ENCODE assay signal across 11 mouse cellular contexts in the genomic region with DNA sequence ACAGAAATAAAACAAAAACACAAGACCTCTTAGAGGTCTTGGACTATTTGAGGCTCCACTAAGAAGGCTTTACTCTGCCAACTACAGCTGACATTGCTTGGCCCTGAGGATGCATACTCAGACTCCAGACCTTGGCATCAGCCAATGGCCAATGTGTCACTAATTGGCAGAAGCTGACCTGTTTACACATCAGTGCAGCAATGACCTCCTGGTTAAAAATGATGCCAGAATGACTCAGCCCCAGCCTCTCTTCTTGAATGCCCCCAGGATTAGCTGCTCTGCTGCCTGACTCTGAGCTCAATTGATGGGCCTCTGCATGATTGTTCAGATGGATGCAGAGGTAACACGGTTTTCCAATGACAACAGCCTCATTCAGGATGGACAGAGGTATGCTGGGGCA. TPM values are rescaled to one million over a fixed set of nuclear protein-coding genes. Genes with fewer than 3 reads are reported as not detected.
DNase-seq lines count a peak whose midpoint lies in the region.
"Had no signal": no experiment of that assay in that cellular context is flagged by ENCODE, and none has a peak within 500 bp of the region (broad histone marks: within the 10 kb centered on the region; RNA-seq: fewer than 3 reads in every experiment).

No protein-coding gene starts in this region.

- no peak overlapping the region for H3K4me3 ChIP-seq in midbrain, embryonic 10.5 days
- H3K4me3 ChIP-seq: embryonic facial prominence, embryonic 15.5 days had no signal

- H3K27ac ChIP-seq in midbrain, embryonic 10.5 days (replicated peaks): no peak overlapping the region
- H3K27ac ChIP-seq: embryonic facial prominence, embryonic 15.5 days had no signal

- no peaks in the 10 kb centered on the region for H3K36me3 ChIP-seq in midbrain, embryonic 10.5 days
- H3K36me3 ChIP-seq: embryonic facial prominence, embryonic 15.5 days; G1E had no signal

- peak; percentile 82 for DNase-seq in kidney, adult 9 months
- no peak for DNase-seq in kidney, postnatal 14 days
- DNase-seq in Muller cell, postnatal 12 days (ENCODE audit: inconsistent ontology term): peak; percentile 95
- peak; percentile 88 for DNase-seq in adrenal gland, adult 2 months
- peak; percentile 12 for DNase-seq in gastrocnemius, postnatal 10 days
- no peak for DNase-seq in urinary bladder, adult 18-20 months (ENCODE audit: low spot score in 2 of 2)
- DNase-seq in frontal cortex, postnatal 25 days (ENCODE audit: low spot score in 2 of 2): no peak
- DNase-seq in midbrain, embryonic 10.5 days (ENCODE audit: low spot score): no peak

- no peaks in the 10 kb centered on the region for H3K4me1 ChIP-seq in midbrain, embryonic 10.5 days
- H3K4me1 ChIP-seq: embryonic facial prominence, embryonic 15.5 days had no signal

- H3K27me3 ChIP-seq in midbrain, embryonic 10.5 days (ENCODE audit: low read depth, poor library complexity, severe bottlenecking): no peaks in the 10 kb centered on the region
- H3K27me3 ChIP-seq: embryonic facial prominence, embryonic 15.5 days had no signal

- WGBS in midbrain, embryonic 10.5 days: 61% methylated on average over 1 of the region's 1 CpGs

- H3K9me3 ChIP-seq in midbrain, embryonic 10.5 days (replicated peaks): peaks cover 6% of the 10 kb centered on the region; the same call in 1 of the 2 replicates
- H3K9me3 ChIP-seq: embryonic facial prominence, embryonic 15.5 days had no signal

RNA-seq across cellular contexts. Expression of a gene that starts 16.5 kb away (rescaled TPM):
- total RNA-seq in adrenal gland, adult 2 months (2021): 10 to 100 TPM; 60.9 to 61.2 TPM
- 9.0 TPM in 2 replicates for polyA plus RNA-seq in adrenal gland, adult 2 months (2012; rRNA removed)
- total RNA-seq in gastrocnemius, postnatal 10 days (2021): 10 to 100 TPM; 48.0 to 48.8 TPM
- polyA plus RNA-seq in midbrain, embryonic 10.5 days (2016; fragmentation: Nextera tagmentation; extraction: Ambion mirVana): 126 and 136 TPM in 2 replicates

RNA-seq across cellular contexts. Expression of a gene that starts 16.7 kb away (rescaled TPM):
- total RNA-seq in adrenal gland, adult 2 months (2021): 10 to 100 TPM; 33.0 to 37.9 TPM
- 43.3 and 49.6 TPM in 2 replicates for polyA plus RNA-seq in adrenal gland, adult 2 months (2012; rRNA removed)
- total RNA-seq in gastrocnemius, postnatal 10 days (2021): 10 to 100 TPM; 22.3 to 27.8 TPM
- polyA plus RNA-seq in midbrain, embryonic 10.5 days (2016; fragmentation: Nextera tagmentation; extraction: Ambion mirVana): 21.2 and 24.8 TPM in 2 replicates

RNA-seq across cellular contexts. Expression of a gene that starts 23.8 kb away (rescaled TPM):
- total RNA-seq in adrenal gland, adult 2 months (2021): 1 to 10 TPM; 4.6 to 7.5 TPM
- 0.47 and 0.51 TPM in 2 replicates for polyA plus RNA-seq in adrenal gland, adult 2 months (2012; rRNA removed)
- 1 to 10 TPM; 4.8 to 5.5 TPM for total RNA-seq in gastrocnemius, postnatal 10 days (2021)
- not detected in 2 replicates for polyA plus RNA-seq in midbrain, embryonic 10.5 days (2016; fragmentation: Nextera tagmentation; extraction: Ambion mirVana)
- total RNA-seq: G1E had no signal
- polyA plus RNA-seq: embryonic facial prominence, embryonic 15.5 days; G1E; gonadal fat pad, adult 2 months had no signal

RNA-seq across cellular contexts. Expression of a gene that starts 23.8 kb away (rescaled TPM):
- total RNA-seq in adrenal gland, adult 2 months (2021): 10 to 100 TPM; 14.0 to 18.6 TPM
- polyA plus RNA-seq in adrenal gland, adult 2 months (2012; rRNA removed): 61.3 and 69.2 TPM in 2 replicates
- 10 to 100 TPM; 18.3 to 19.6 TPM for total RNA-seq in gastrocnemius, postnatal 10 days (2021)
- 25.7 and 26.6 TPM in 2 replicates for polyA plus RNA-seq in midbrain, embryonic 10.5 days (2016; fragmentation: Nextera tagmentation; extraction: Ambion mirVana)

RNA-seq across cellular contexts. Expression of a gene that starts 48.4 kb away (rescaled TPM):
- 1 to 10 TPM; 5.8 to 8.7 TPM for total RNA-seq in adrenal gland, adult 2 months (2021)
- 4.8 and 5.7 TPM in 2 replicates for polyA plus RNA-seq in adrenal gland, adult 2 months (2012; rRNA removed)
- 1 to 10 TPM; 4.2 to 5.5 TPM for total RNA-seq in gastrocnemius, postnatal 10 days (2021)
- polyA plus RNA-seq in midbrain, embryonic 10.5 days (2016; fragmentation: Nextera tagmentation; extraction: Ambion mirVana): 66.8 and 76.4 TPM in 2 replicates

Comparison
In these comparisons a context has a peak if more than half of its experiments do, and no peak if none do; other contexts are left out.
1. DNase-seq: peak in kidney, adult 9 months (single experiment), Muller cell, postnatal 12 days (single experiment), adrenal gland, adult 2 months (single experiment) and gastrocnemius, postnatal 10 days (single experiment); none in kidney, postnatal 14 days (single experiment), urinary bladder, adult 18-20 months (0 of 2), frontal cortex, postnatal 25 days (0 of 2) and midbrain, embryonic 10.5 days (single experiment).